Mouse (Mus musculus): Measurements from ENCODE around the gene Cmss1.

The Cmss1 gene

GRCm38 (mm10) chr16:57515636-57516035 is 91.0 kb downstream of the Cmss1 start:
- DNase-seq (ENCODE audit: low read depth, low spot score): no peak

- no peak for DNase-seq (ENCODE audit: low read depth, low spot score)
Measured at GRCm38 (mm10) chr16:57514371-57514770, 92.3 kb downstream of the Cmss1 start.

- DNase-seq (ENCODE audit: low read depth, low spot score): no peak
Measured at GRCm38 (mm10) chr16:57513562-57513961, 93.1 kb downstream of the Cmss1 start.

GRCm38 (mm10) chr16:57509099-57509498 is 97.6 kb downstream of the Cmss1 start:
- no peak for DNase-seq (ENCODE audit: low read depth, low spot score)

- no peak for DNase-seq (ENCODE audit: low read depth, low spot score)
Measured at GRCm38 (mm10) chr16:57508351-57508750, 98.3 kb downstream of the Cmss1 start.

GRCm38 (mm10) chr16:57506133-57506532 is 100.5 kb downstream of the Cmss1 start:
- no peak for DNase-seq (ENCODE audit: low read depth, low spot score)

GRCm38 (mm10) chr16:57504728-57505127 is 101.9 kb downstream of the Cmss1 start:
- no peak for DNase-seq (ENCODE audit: low read depth, low spot score)

GRCm38 (mm10) chr16:57502761-57503160 is 103.9 kb downstream of the Cmss1 start:
- DNase-seq (ENCODE audit: low read depth, low spot score): no peak

- DNase-seq (ENCODE audit: low read depth, low spot score): no peak
Measured at GRCm38 (mm10) chr16:57502230-57502629, 104.4 kb downstream of the Cmss1 start.

GRCm38 (mm10) chr16:57500851-57501250 is 105.8 kb downstream of the Cmss1 start:
- no peak for DNase-seq (ENCODE audit: low read depth, low spot score)

- no peak for DNase-seq (ENCODE audit: low read depth, low spot score)
Measured at GRCm38 (mm10) chr16:57496437-57497173, 110.1 kb downstream of the Cmss1 start.

GRCm38 (mm10) chr16:57495476-57496203 is 111.0 kb downstream of the Cmss1 start:
- no peak for DNase-seq (ENCODE audit: low read depth, low spot score)

- DNase-seq (ENCODE audit: low read depth, low spot score): no peak
Measured at GRCm38 (mm10) chr16:57491853-57492252, 114.8 kb downstream of the Cmss1 start.

GRCm38 (mm10) chr16:57490691-57491090 is 116.0 kb downstream of the Cmss1 start:
- DNase-seq (ENCODE audit: low read depth, low spot score): no peak

- DNase-seq (ENCODE audit: low read depth, low spot score): no peak
Measured at GRCm38 (mm10) chr16:57488661-57489060, 118.0 kb downstream of the Cmss1 start.

- DNase-seq (ENCODE audit: low read depth, low spot score): no peak
Measured at GRCm38 (mm10) chr16:57486266-57486665, 120.4 kb downstream of the Cmss1 start.

- no peak for DNase-seq (ENCODE audit: low read depth, low spot score)
Measured at GRCm38 (mm10) chr16:57485265-57485664, 121.4 kb downstream of the Cmss1 start.

GRCm38 (mm10) chr16:57484043-57484795 is 122.4 kb downstream of the Cmss1 start:
- no peak for DNase-seq (ENCODE audit: low read depth, low spot score)

- no peak for DNase-seq (ENCODE audit: low read depth, low spot score)
Measured at GRCm38 (mm10) chr16:57483503-57483902, 123.2 kb downstream of the Cmss1 start.

GRCm38 (mm10) chr16:57482911-57483310 is 123.8 kb downstream of the Cmss1 start:
- DNase-seq (ENCODE audit: low read depth, low spot score): no peak

- no peak for DNase-seq (ENCODE audit: low read depth, low spot score)
Measured at GRCm38 (mm10) chr16:57482264-57482663, 124.4 kb downstream of the Cmss1 start.

GRCm38 (mm10) chr16:57479776-57480175 is 126.9 kb downstream of the Cmss1 start:
- no peak for DNase-seq (ENCODE audit: low read depth, low spot score)

Measured in retina, adult 2 months (tissue).